Mouse (Mus musculus) myocyte (in vitro differentiated cells): ENCODE results near the gene Stk39.

Experiments
- MAX ChIP-seq: IDR thresholded peaks from one replicate; pipeline ENCODE4 v1.6.1; 2011; ENCODE audit warnings: low read depth, mild to moderate bottlenecking, control low read depth
- MYOD1 ChIP-seq, 3 experiments: IDR thresholded peaks; one replicate each; pipeline ENCODE4 v1.6.1; 2011; ENCODE audit warnings: control low read depth in 2 of 3, low read depth in 2 of 3, mild to moderate bottlenecking in 2 of 3, moderate library complexity in 1 of 3; ENCODE audit not compliant: insufficient read length in 2 of 3, control insufficient read depth in 1 of 3
- MYOG ChIP-seq, 3 experiments: IDR thresholded peaks; one replicate each; pipeline ENCODE4 v1.6.1; 2011; ENCODE audit warnings: control low read depth in 2 of 3, low read depth in 2 of 3, mild to moderate bottlenecking in 2 of 3; ENCODE audit not compliant: insufficient read length in 2 of 3, control insufficient read depth in 1 of 3, insufficient read depth in 1 of 3
- POLR2A ChIP-seq: IDR thresholded peaks from one replicate; pipeline ENCODE4 v1.6.1; 2011; ENCODE audit warnings: low read depth, mild to moderate bottlenecking, control low read depth, moderate library complexity; ENCODE audit not compliant: insufficient read length
- TCF12 ChIP-seq: IDR thresholded peaks from one replicate; pipeline ENCODE4 v1.6.1; 2011; ENCODE audit warnings: mild to moderate bottlenecking, control low read depth; ENCODE audit not compliant: poor library complexity, insufficient read depth, severe bottlenecking

GRCm38 (mm10) chr2:68252048-68252758 lies 219.9 kb downstream of the Stk39 start:
- TF ChIP-seq MYOG (IDR thresholded peaks at IDR 0.05; ENCODE audit: control insufficient read depth in 1 of 3, insufficient read depth in 1 of 3, insufficient read length in 2 of 3, low read depth in 2 of 3) (no peak), POLR2A (no peak), MAX (no peak), TCF12 (no peak), MYOD1 (IDR thresholded peaks at IDR 0.05; ENCODE audit: control insufficient read depth in 1 of 3, insufficient read length in 2 of 3, low read depth in 2 of 3) (no peak)
